Mouse (Mus musculus) erythroblast, embryonic 14.5 days (primary cell): ENCODE measurements around the gene Ear1.
"Not testable (repeated sequence)": the region's sequence is repeated elsewhere in the genome, so short reads cannot be mapped to it uniquely, and the experiment has no call there.

Experiments
- GATA1 ChIP-seq: IDR thresholded peaks from 2 replicates; pipeline ENCODE4 v1.6.1; 2012; ENCODE audit warnings: low read length, inconsistent platforms, mixed read lengths
- TAL1 ChIP-seq: IDR thresholded peaks from 3 replicates; pipeline ENCODE4 v1.6.1; 2012; ENCODE audit warnings: low read length, inconsistent platforms, mixed read lengths

GRCm38 (mm10) chr14:43796905-43797470 lies 78.3 kb downstream of the Ear1 start:
- TF ChIP-seq GATA1, TAL1: not testable (repeated sequence)
